Mouse (Mus musculus): ENCODE measurements at regions not wholly inside any gene's neighbourhood (a gene's known extent, or its start where the extent isn't known, plus 50 kb on each side); places are given as distances from the start of the nearest gene placed in this dataset.

GRCm38 (mm10) chr13:25507355-25507754 is 237.1 kb upstream of the Nrsn1 start:
- DNase-seq (ENCODE audit: low spot score): no peak
- TF ChIP-seq CTCF (IDR thresholded peaks at IDR 0.05; ENCODE audit: low read depth, low read length): no peak
- TF ChIP-seq GATA1 (IDR thresholded peaks at IDR 0.05; ENCODE audit: borderline replicate concordance, low read length): no peak
- no peak for TF ChIP-seq GATA2 (IDR thresholded peaks at IDR 0.05; ENCODE audit: borderline replicate concordance, low read depth, low read length)
- TF ChIP-seq POLR2AphosphoS5 (IDR thresholded peaks at IDR 0.05; ENCODE audit: insufficient replicate concordance, low read depth, low read length): no peak
- TF ChIP-seq TAL1 (conservative IDR thresholded peaks at IDR 0.05; ENCODE audit: low read depth, low read length): no peak
- no peaks in the 10 kb centered on the region for H3K36me3 ChIP-seq (replicated peaks)
- H3K4me1 ChIP-seq (ENCODE audit: insufficient read depth, low read depth, low read length): no peaks in the 10 kb centered on the region
- H3K9me3 ChIP-seq (replicated peaks): no peaks in the 10 kb centered on the region
- ATAC-seq (ENCODE audit: extremely low read depth, insufficient number of reproducible peaks, low FRiP score, poor library complexity, severe bottlenecking): no peak
- H3K27me3 ChIP-seq (ENCODE audit: insufficient read depth, low read length): no peaks in the 10 kb centered on the region
- no peak overlapping the region for H3K4me3 ChIP-seq (ENCODE audit: low read depth, low read length)

- TF ChIP-seq TAL1 (conservative IDR thresholded peaks at IDR 0.05; ENCODE audit: low read depth, low read length): no peak
- no peak for TF ChIP-seq GATA1 (IDR thresholded peaks at IDR 0.05; ENCODE audit: borderline replicate concordance, low read length)
- TF ChIP-seq POLR2AphosphoS5 (IDR thresholded peaks at IDR 0.05; ENCODE audit: insufficient replicate concordance, low read depth, low read length): no peak
- no peak for TF ChIP-seq GATA2 (IDR thresholded peaks at IDR 0.05; ENCODE audit: borderline replicate concordance, low read depth, low read length)
- no peak for TF ChIP-seq CTCF (IDR thresholded peaks at IDR 0.05; ENCODE audit: low read depth, low read length)
These were observed 224.3 kb upstream of the Nrsn1 start for GRCm38 (mm10) chr13:25494492-25495034.

GRCm38 (mm10) chr13:25490036-25490435 is 219.7 kb upstream of the Nrsn1 start:
- no peak overlapping the region for H3K4me3 ChIP-seq (ENCODE audit: low read depth, low read length)
- no peaks in the 10 kb centered on the region for H3K4me1 ChIP-seq (ENCODE audit: insufficient read depth, low read depth, low read length)
- TF ChIP-seq CTCF (IDR thresholded peaks at IDR 0.05; ENCODE audit: low read depth, low read length) (no peak), TAL1 (conservative IDR thresholded peaks at IDR 0.05; ENCODE audit: low read depth, low read length) (no peak), GATA2 (IDR thresholded peaks at IDR 0.05; ENCODE audit: borderline replicate concordance, low read depth, low read length) (no peak), POLR2AphosphoS5 (IDR thresholded peaks at IDR 0.05; ENCODE audit: insufficient replicate concordance, low read depth, low read length) (no peak), GATA1 (IDR thresholded peaks at IDR 0.05; ENCODE audit: borderline replicate concordance, low read length) (no peak)
- ATAC-seq (ENCODE audit: extremely low read depth, insufficient number of reproducible peaks, low FRiP score, poor library complexity, severe bottlenecking) (no peak), DNase-seq (ENCODE audit: low spot score) (no peak)
- no peaks in the 10 kb centered on the region for H3K9me3 ChIP-seq (replicated peaks)
- no peaks in the 10 kb centered on the region for H3K36me3 ChIP-seq (replicated peaks)
- H3K27me3 ChIP-seq (ENCODE audit: insufficient read depth, low read length): no peaks in the 10 kb centered on the region

More at GRCm38 (mm10) chr13:25494492-25495034, 224.3 kb upstream of the Nrsn1 start:
- Histone ChIP-seq H3K36me3 (replicated peaks) (no peaks in the 10 kb centered on the region), H3K27me3 (ENCODE audit: insufficient read depth, low read length) (no peaks in the 10 kb centered on the region), H3K4me3 (ENCODE audit: low read depth, low read length) (no peak overlapping the region), H3K9me3 (replicated peaks) (no peaks in the 10 kb centered on the region), H3K4me1 (ENCODE audit: insufficient read depth, low read depth, low read length) (no peaks in the 10 kb centered on the region)
- ATAC-seq (ENCODE audit: extremely low read depth, insufficient number of reproducible peaks, low FRiP score, poor library complexity, severe bottlenecking) (no peak), DNase-seq (ENCODE audit: low spot score) (no peak)

GRCm38 (mm10) chr13:25483309-25483708 is 213.0 kb upstream of the Nrsn1 start:
- no peak for TF ChIP-seq POLR2AphosphoS5 (IDR thresholded peaks at IDR 0.05; ENCODE audit: insufficient replicate concordance, low read depth, low read length)
- no peak for TF ChIP-seq GATA1 (IDR thresholded peaks at IDR 0.05; ENCODE audit: borderline replicate concordance, low read length)
- no peak for TF ChIP-seq CTCF (IDR thresholded peaks at IDR 0.05; ENCODE audit: low read depth, low read length)
- TF ChIP-seq TAL1 (conservative IDR thresholded peaks at IDR 0.05; ENCODE audit: low read depth, low read length): no peak
- TF ChIP-seq GATA2 (IDR thresholded peaks at IDR 0.05; ENCODE audit: borderline replicate concordance, low read depth, low read length): no peak
- Histone ChIP-seq H3K36me3 (replicated peaks) (no peaks in the 10 kb centered on the region), H3K27me3 (ENCODE audit: insufficient read depth, low read length) (no peaks in the 10 kb centered on the region), H3K4me3 (ENCODE audit: low read depth, low read length) (no peak overlapping the region), H3K9me3 (replicated peaks) (no peaks in the 10 kb centered on the region), H3K4me1 (ENCODE audit: insufficient read depth, low read depth, low read length) (no peaks in the 10 kb centered on the region)
- DNase-seq (ENCODE audit: low spot score): no peak
- no peak for ATAC-seq (ENCODE audit: extremely low read depth, insufficient number of reproducible peaks, low FRiP score, poor library complexity, severe bottlenecking)

- DNase-seq (ENCODE audit: low spot score): no peak
- no peaks in the 10 kb centered on the region for H3K9me3 ChIP-seq (replicated peaks)
- no peaks in the 10 kb centered on the region for H3K27me3 ChIP-seq (ENCODE audit: insufficient read depth, low read length)
- H3K4me1 ChIP-seq (ENCODE audit: insufficient read depth, low read depth, low read length): no peaks in the 10 kb centered on the region
- TF ChIP-seq CTCF (IDR thresholded peaks at IDR 0.05; ENCODE audit: low read depth, low read length) (no peak), TAL1 (conservative IDR thresholded peaks at IDR 0.05; ENCODE audit: low read depth, low read length) (no peak), GATA2 (IDR thresholded peaks at IDR 0.05; ENCODE audit: borderline replicate concordance, low read depth, low read length) (no peak), POLR2AphosphoS5 (IDR thresholded peaks at IDR 0.05; ENCODE audit: insufficient replicate concordance, low read depth, low read length) (no peak), GATA1 (IDR thresholded peaks at IDR 0.05; ENCODE audit: borderline replicate concordance, low read length) (no peak)
- H3K4me3 ChIP-seq (ENCODE audit: low read depth, low read length): no peak overlapping the region
- H3K36me3 ChIP-seq (replicated peaks): no peaks in the 10 kb centered on the region
- ATAC-seq (ENCODE audit: extremely low read depth, insufficient number of reproducible peaks, low FRiP score, poor library complexity, severe bottlenecking): no peak
These were observed 181.6 kb upstream of the Nrsn1 start for GRCm38 (mm10) chr13:25451917-25452316.

- Histone ChIP-seq H3K27me3 (ENCODE audit: insufficient read depth, low read length) (no peaks in the 10 kb centered on the region), H3K36me3 (replicated peaks) (no peaks in the 10 kb centered on the region), H3K4me3 (ENCODE audit: low read depth, low read length) (no peak overlapping the region), H3K4me1 (ENCODE audit: insufficient read depth, low read depth, low read length) (no peaks in the 10 kb centered on the region), H3K9me3 (replicated peaks) (no peaks in the 10 kb centered on the region)
- TF ChIP-seq POLR2AphosphoS5 (IDR thresholded peaks at IDR 0.05; ENCODE audit: insufficient replicate concordance, low read depth, low read length): no peak
- TF ChIP-seq TAL1 (conservative IDR thresholded peaks at IDR 0.05; ENCODE audit: low read depth, low read length): no peak
- no peak for TF ChIP-seq GATA1 (IDR thresholded peaks at IDR 0.05; ENCODE audit: borderline replicate concordance, low read length)
- TF ChIP-seq CTCF (IDR thresholded peaks at IDR 0.05; ENCODE audit: low read depth, low read length): no peak
- no peak for TF ChIP-seq GATA2 (IDR thresholded peaks at IDR 0.05; ENCODE audit: borderline replicate concordance, low read depth, low read length)
- no peak for DNase-seq (ENCODE audit: low spot score)
- no peak for ATAC-seq (ENCODE audit: extremely low read depth, insufficient number of reproducible peaks, low FRiP score, poor library complexity, severe bottlenecking)
These were observed 181.1 kb upstream of the Nrsn1 start for GRCm38 (mm10) chr13:25451357-25451861.

All from G1E (cell line).